Mouse (Mus musculus): ENCODE measurements around the gene Gpi1.

Gene Gpi1

DNA sequence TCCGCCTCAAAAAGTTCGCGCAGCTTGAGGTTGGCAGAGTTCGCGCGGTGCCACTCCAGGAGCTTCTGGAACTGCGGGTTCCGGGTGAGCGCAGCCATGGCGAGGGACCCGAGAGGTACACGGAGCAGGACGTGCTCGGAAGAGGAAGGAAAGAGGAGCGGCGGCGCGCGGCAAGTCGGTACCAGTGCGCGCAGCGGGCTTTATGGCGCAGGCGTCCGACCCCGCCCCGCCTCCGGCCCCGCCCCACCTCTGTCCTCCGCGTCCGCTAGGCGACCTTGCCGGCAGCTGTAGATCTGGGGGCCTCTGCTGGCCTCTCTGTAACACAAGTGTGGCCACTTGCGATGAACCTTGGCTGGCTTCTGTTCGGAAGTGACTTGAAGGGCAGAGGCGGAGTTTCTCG, at the start of gene Gpi1:
Gene Gpi1 (minus strand): TSS at position 221 of the 400 bp plus-strand sequence.
- in situ Hi-C loops (cut with MboI, MseI): no loop called here

DNA sequence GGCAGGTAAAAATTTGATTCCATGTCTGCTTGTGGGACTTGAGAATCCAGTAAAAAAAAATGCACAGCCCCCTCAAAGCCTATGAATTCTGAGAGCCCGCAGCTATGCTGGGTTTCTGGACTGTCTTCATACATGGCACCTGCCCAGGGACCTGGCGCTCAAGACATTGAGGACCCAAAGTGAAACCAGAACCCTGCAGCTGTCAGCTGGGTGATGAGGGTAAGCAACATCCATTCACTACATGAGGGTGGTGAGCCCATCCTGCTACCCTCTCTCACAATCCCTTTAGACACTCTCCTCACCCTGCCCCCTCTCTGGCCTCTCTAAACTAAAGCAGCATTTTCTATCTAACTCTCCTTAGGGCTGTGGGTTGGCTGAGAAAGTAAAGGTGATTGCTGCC, 47.5 kb upstream of the Gpi1 start:
- in situ Hi-C loops (cut with MboI, MseI): no loop called here

DNA sequence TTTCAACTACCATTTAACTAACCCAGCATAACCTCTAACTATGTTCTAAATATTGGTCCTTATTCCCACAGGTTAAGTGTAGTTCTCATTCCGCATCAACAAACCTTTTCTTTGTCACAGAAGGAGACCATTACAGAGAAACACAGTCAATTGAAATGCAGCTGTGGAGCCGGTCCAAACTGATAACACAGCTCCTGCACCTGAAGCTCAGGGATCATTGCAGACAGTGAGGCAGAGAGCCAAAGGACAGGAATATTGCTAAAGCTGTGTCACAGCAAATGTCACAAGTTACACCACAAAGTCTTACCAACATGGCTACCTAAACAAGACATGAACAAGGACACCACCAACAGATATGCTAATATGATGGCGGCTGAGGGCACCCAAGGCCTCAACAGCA, 45.9 kb upstream of the Gpi1 start:
- in situ Hi-C loops (cut with MboI, MseI): no loop called here

DNA sequence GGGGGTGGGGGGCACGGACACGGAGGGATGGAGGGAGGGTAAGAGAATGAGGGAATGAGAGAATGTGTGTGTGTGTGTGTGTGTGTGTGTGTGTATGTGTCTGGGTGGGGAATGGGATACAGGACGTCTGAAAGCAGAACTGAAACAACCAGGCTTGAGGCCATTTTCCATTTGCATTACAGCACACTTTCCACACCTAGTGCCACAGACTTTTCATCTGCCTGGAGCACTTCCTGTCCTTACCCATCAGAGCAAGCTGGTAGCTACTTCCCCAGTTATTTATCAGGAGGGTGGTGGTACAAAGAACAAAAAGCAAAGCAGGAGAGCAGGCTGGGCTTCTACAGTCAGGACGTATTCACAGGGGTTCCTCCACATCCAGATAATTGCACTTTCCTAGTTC, 42.3 kb upstream of the Gpi1 start:
- in situ Hi-C loops (cut with MboI, MseI): no loop called here

DNA sequence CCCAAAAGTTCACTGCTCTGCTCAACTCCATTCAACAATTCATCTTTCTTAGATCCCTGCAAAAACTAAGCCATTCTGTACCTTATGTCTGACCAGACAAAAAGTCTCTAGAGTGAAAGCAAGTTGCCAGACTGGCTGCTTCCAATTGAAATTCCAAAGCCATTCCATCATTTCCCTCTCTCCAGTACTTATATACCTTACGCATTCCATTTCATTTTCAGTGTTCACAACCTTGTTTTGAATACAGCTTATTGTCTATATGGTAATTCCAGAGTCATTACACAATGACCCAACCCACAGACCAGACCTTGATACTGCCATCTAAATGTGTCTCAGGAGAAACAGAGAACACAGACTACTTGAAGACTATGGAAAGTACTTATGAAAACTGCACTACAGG, 38.3 kb upstream of the Gpi1 start:
- in situ Hi-C loops (cut with MboI, MseI): no loop called here

DNA sequence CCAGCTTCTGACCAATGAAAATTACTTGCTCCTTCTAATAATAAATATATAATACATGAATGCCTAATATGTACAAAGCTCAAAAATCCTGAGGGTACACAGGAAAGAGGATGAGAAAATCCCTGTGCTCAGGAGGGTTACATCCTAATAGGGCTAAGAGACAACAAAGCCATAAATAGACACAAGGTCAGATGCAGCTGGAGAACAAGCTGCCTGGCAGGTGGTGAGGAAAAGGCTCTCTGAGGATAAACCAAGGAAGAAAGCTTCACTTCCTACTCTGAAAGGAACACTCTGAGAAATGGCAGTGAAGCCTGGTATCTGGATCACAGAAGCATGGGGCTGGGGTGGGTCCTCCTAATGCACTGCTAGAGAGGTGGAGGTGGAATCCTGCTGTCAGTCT, 36.3 kb upstream of the Gpi1 start:
- in situ Hi-C loops (cut with MboI, MseI): no loop called here

DNA sequence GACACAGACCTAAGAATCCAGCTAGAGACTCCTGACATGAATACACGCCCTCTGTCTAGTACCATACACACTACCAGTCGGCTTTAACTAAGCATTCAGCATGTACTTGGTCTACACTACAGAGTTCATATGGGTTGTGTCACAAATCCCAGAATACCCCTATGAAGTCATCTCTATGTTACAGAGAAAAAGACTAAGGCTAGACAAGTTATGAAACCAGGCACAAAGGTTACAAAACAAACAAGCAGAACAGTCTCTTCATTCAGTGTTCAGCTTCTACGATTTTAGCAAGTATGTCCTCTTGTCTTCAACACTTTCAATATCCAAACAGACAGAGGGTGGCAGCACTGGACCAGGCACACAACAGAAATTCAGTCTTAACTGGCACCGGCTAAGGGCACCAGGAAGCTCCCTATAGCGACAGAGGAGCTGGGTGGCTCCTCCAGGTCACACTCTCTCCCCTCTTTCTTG, 35.8 kb upstream of the Gpi1 start:
- in situ Hi-C loops (cut with MboI, MseI): no loop called here

DNA sequence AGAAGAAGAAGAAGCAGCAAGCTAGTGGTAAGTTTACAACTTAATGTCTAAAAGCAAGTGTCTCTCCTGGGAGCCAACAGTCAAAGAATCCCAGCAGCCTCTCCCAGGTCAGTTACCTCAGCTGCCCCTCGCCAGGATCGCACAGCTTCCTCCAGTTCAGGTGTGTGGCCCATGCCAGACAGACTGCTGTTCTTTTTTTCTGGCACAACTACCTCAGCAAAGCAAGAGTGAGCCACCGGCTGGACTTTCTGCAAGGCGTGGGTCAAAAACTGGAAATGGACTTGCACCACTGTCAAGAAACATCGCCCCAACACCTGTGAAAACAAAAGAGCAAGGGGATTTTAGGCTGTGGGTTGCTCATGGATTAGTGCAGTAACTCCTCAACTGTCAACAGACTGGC, 33.3 kb upstream of the Gpi1 start:
- in situ Hi-C loops (cut with MboI, MseI): no loop called here

DNA sequence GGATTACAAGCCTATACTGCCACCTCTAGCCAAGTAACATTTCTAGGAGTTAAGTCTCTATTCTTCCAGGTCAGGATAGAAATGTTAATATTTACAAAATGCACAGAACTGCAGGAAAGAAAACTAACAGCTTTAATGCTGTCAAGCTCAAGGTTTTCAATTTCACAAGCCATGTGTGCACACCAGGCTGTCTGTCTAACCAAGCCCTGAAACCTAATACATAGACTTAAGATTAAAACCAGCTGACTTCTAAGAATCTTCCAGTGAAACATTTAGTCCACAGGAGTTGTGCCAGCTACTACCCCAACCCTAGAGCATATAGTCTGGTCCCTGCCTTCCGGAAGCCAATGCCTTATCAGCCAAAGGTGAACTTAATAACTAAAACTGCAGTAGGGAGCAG, 28.3 kb upstream of the Gpi1 start:
- in situ Hi-C loops (cut with MboI, MseI): loop anchor here (10.0 kb wide), 1 partner anchor 416 kb away; no protein-coding TSS in a partner anchor

DNA sequence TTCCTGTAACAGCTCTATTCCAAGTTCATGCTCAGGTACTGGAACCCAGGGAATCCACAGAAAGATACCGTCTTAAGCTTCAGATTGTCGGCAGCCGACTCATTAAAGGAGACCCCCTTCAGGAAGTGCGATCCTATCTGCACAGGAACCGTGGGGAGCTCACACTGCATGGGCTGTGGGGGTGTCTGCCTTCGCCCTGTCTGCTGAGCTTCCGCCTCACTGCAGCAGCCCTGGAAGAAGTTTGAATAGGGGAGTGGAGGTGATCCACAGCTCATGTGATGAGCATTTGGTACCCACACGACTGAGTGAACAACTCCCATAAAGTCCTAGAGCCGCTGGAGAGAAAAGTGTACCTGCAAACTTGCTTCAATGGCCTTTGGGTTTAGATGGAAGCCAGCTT, 27.1 kb upstream of the Gpi1 start:
- in situ Hi-C loops (cut with MboI, MseI): loop anchor here (10.0 kb wide), 1 partner anchor 418 kb away; no protein-coding TSS in a partner anchor

DNA sequence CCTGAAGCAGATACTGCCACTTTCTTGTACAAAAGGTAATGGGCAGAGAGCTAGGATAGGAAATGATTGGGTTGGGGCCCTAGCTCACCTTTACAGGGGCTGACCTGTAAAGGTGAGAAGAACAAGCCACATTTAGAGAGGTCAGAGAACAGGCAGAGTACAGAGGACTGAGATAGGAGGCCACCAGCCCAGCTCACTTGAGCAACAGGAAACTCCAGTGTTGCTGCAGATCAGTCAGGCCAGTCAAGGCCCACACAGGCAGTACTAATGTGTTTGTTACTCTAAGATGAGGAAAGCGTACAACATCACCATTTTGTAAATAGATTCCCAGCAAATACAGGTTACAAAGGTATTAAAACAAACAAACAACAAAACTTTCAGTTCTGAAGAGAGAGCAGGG, 25.8 kb upstream of the Gpi1 start:
- in situ Hi-C loops (cut with MboI, MseI): loop anchor here (10.0 kb wide), 1 partner anchor 419 kb away; no protein-coding TSS in a partner anchor

DNA sequence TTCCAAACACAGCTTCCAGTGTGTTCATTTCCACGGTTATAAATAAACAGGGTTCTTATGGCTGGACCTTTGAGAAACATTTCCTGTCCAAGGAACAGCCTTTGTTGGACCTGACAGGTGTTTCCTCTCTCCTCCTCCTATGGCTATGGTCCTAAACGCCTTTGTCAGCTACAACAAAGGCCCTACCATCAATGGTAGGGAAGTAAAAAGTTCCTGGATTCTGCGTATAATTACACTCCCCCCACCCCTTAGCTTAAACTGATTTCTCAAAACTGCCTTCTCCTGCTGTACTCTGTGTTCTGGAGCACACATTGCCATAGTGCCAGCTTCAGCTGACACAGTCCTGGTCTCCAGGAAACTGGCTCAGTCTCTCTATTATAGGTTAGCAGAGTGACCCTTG, 25.0 kb upstream of the Gpi1 start:
- in situ Hi-C loops (cut with MboI, MseI): loop anchor here (10.0 kb wide), 1 partner anchor 420 kb away; no protein-coding TSS in a partner anchor

DNA sequence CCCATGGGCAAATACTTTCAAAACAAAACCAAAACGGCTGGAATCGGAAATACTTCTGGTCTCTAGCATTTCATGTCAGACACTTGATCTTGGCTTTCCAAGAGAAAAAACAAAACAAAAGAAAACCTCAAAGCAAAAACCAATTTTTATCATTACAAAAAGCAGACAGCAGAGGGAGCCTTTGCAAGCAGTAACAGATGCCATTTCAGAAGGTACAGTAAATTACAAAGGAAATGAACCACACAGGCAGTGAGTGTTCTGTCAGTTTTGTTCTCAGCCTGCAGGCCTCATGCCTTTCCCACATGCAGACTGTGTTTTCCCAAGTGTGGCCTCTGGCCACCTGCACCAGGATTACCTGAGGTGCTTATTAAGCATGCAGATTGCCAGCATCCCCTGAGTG, 21.9 kb upstream of the Gpi1 start:
- in situ Hi-C loops (cut with MboI, MseI): loop anchor here (5.0 to 10.0 kb wide), 2 partner anchors 90 to 423 kb away; no protein-coding TSS in a partner anchor

DNA sequence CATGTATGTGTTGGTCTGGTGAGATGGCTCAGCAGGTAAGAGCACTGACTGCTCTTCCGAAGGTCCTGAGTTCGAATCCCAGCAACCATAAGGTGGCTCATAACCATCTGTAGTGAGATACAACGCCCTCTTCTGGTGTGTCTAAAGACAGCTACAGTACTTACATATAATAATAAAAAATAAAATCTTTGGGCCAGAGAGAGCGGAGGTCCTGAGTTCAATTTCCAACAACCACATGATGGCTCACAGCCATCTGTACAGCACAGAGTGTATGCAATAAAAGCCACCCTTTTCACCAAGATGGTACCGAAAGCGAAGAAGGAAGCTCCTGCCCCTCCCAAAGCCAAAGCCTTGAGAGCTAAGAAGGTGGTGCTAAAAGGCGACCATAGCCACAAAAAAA, 20.6 kb upstream of the Gpi1 start, which contains the start of gene Gm6096:
Gene Gm6096 (plus strand): TSS at position 301 of the 400 bp plus-strand sequence.
- in situ Hi-C loops (cut with MboI, MseI): loop anchor here (5.0 to 10.0 kb wide), 2 partner anchors 92 to 424 kb away; no protein-coding TSS in a partner anchor

DNA sequence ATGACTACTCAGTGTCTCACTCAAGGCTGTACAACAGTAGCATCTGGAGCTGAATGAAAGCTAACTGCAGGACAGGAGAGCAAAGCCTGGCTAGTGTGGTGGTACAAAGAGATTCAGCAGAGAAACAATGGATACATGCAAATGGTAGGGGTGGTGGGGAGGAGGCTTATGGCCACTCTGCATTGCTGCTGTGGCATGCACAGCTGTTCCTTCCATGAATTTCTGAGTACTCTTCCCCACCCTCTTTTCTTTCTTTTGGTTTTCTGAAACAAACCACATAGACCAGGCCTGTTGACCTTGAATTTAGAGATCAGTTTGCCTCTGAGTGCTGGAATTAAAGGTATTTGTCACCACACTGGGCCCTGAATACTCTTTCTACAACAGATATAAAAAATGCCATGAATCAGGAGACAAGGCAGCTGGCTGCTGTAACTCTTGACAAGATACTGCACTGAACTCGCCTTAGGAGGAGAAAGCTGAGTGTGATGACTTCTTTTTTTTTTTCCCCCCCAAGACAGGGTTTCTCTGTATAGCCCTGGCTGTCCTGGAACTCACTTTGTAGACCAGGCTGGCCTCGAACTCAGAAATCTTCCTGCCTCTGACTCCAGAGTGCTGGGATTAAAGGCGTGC, 16.8 kb upstream of the Gpi1 start:
- in situ Hi-C loops (cut with MboI, MseI): no loop called here

DNA sequence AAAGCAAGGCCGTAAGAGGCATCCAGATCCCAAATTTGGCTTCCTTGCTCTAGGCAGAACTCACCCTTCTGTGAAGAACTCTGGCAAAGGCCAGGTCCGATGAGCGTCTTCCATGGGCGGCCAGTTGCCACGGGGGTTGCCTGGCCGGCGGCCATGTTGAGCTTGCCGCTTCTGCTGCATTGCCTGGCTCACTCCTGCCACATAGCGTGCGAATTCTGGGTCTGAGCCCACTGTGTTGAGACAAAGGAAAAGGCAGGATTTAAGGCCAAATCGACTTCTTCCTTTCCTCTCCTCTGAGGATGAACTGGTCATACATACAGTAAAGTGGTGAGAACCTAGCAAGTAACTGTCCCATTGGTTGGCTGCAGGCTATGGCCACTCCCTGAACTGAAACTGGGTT, 12.0 kb upstream of the Gpi1 start:
- in situ Hi-C loops (cut with MboI, MseI): no loop called here

DNA sequence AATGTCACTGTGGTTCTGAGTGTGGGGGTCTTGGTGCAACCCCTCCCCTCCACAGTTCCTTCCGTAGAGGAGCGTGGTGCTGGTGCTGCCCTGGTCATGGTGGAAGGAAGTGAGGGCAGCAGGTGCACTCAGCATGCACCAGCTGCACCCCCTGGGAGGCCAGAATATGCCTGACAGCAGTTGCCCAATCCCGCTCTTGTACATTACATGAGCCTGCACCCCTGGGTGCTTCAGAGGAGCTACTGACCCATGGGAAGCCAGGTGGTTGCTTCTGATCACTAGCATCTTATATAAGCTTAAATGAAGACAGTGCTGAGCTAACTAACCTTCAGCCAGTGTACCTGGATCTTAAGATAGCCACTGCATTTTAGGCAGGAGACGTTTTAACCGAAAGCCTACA, 8.0 kb upstream of the Gpi1 start:
- in situ Hi-C loops (cut with MboI, MseI): no loop called here

DNA sequence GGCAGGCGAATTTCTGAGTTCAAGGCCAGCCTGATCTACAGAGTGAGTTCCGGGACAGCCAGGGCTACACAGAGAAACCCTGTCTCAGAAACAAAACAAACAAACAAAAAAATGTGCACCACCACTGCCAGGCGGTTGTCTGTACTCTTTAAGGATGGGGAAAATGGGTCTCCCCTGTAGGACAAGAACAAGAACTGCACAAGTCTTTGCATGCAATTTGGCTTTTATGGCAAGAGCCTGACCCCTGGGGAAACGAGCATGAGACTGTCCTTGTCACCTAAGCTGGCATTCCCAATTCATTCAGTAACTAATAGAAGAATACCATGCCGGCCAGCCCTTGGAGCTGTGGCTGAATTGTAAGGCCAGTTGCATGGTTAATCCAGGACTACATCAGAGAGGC, 5.5 kb upstream of the Gpi1 start:
- in situ Hi-C loops (cut with MboI, MseI): no loop called here

DNA sequence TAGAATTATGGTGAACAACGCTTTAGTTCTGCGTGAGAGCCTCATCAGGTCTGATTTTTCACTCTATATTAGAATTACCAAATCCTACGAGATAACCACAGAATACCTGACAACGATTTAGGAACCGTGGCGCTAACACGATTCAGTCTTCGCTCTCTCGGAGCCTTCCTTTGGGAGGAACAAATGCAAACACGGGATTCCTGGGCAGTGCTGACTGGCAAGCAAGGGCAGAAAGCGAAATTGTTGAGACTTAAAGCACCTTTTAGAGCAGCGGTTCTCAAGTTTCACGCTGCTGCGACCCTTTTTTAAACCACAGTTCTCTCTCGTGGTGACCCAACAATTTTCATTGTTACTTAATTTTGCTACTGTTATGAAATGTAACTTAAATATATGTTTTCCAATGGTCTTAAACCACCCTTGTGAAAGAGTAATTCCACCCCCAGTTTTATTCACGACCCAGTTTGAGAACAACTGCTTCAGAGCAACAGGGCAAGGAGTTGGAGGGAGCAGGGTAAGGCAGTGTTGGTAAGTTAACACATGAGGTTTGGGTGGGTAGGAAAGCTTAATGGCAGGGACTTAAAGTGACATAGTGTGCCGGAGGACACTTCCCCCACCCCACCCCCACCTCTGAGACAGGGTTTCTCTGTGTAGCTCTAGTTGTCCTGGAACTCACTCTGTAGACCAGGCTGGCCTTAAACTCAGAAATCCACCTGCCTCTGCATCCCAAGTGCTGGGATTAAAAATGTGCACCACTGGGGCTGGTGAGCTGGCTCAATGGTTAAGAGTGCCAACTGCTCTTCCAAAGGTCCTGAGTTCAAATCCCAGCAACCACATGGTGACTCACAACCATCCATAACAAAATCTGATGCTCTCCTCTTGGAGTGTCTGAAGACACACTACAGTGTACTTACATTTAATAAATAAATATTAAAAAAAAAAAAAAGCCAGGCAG, 4.8 kb upstream of the Gpi1 start:
- in situ Hi-C loops (cut with MboI, MseI): no loop called here

DNA sequence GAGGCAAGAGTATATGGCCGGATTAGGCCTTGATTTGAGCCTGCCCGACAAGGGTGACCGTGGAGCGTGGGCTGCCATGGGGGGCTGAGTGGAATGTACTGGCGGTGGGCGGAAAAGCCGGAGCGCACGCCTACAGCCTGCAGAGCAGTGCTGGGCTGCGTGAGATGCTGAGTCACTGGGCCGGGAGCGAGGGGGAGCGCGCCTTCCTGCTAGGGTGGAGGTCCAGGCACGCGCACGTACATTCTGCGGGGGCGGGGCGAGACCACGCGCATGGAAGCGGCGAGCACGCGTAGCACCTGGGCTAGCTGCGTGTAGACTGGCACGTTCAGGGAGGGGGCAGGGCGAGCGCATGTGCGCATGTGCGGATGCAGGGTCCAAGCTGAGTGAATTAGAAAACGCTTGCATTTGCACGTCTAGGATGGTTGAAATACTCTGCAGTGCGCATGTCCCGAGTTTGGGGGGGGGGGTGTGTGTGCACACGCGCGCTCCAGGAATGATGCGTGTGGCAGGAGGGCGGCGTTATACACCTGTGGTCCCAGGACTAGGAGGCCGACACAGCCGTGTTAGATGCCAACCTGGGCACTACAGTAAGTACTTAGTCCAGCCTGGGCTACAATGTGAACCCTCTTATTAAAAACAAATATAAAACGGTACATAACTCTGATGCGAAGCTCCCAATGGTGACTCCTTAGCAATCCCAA, 3.9 kb upstream of the Gpi1 start:
- in situ Hi-C loops (cut with MboI, MseI): no loop called here

DNA sequence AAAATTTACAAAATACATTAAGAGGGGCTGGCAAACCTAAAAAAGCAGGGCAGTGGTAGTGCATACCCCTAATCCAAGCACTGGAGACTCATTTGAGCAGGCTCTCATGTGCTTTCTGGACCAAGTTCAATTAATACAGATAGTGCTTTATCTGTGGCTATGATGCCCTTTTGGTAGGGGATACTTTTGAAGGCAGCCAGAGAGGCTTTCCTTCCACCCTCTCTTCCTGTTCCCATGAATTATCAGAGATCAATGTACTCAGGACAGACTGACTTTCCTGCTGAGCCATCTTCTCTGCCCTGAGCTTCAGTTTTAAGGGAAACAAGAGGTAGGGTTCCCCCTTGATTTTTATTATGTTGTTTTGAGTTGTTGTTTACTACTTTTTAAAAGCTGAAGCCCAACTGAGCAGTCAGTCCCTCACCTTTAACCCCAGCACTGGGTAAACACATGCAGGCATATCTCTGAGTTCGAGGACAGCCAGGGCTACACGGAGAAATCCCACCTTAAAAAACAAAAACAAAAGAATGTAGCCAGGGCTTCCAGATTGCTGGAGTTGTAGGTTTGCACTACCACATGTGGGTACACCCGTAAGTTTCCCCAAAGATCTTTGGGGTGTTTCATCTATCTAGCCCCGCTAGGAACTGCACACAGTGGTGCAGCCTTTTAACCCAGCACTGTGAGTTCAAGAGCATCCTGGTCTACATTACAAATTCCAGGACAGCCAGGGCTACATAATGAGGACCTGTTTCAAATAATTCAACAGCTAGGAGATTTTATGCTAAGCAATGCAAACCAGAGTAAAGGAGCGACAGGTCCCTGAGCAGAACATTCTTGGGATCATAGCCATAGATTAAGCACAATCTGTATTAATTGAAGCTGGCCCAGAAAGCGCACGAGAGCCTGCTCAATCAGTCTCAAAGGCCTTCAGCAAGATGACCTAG, 2.9 kb upstream of the Gpi1 start:
- in situ Hi-C loops (cut with MboI, MseI): no loop called here

Measured in T-helper 1 cell (primary cell).